Mouse (Mus musculus): ENCODE results near the gene Med8. TPM values are rescaled to one million over a fixed set of nuclear protein-coding genes. Genes with fewer than 3 reads are reported as not detected.

Med8 gene
- polyA plus RNA-seq, 1 experiment, result 19.5 TPM

GRCm38 (mm10) chr4:118445088-118445487, 36.0 kb downstream of the Med8 start:
- TF ChIP-seq CTCF (IDR thresholded peaks at IDR 0.05; ENCODE audit: extremely low read depth, insufficient read length, insufficient replicate concordance, low read depth, low read length) (no peak), POLR2A (IDR thresholded peaks at IDR 0.05; ENCODE audit: low read depth, low read length) (no peak)
- no peaks in the 10 kb centered on the region for H3K27me3 ChIP-seq (ENCODE audit: control insufficient read depth, insufficient read depth, low read length)
- H3K27ac ChIP-seq (ENCODE audit: insufficient read depth, low read depth, low read length), result 0 out of 2 replicates have a peak overlapping the region, but pooled peaks have one; percentile 18
- no peaks in the 10 kb centered on the region for H3K36me3 ChIP-seq (ENCODE audit: control insufficient read depth, insufficient read depth, low read length)
- 83% methylated on average over 10 of the region's 10 CpGs for WGBS
- no peak overlapping the region for H3K4me3 ChIP-seq (ENCODE audit: low read depth, low read length)
- H3K4me1 ChIP-seq (ENCODE audit: control insufficient read depth, insufficient read depth, insufficient read length, low read length), result peaks cover 16% of the 10 kb centered on the region

GRCm38 (mm10) chr4:118445781-118446414, 36.8 kb downstream of the Med8 start:
- H3K4me3 ChIP-seq (ENCODE audit: low read depth, low read length), result peak overlapping the region; percentile 60
- H3K27ac ChIP-seq (ENCODE audit: insufficient read depth, low read depth, low read length), result peak overlapping the region; percentile 82
- H3K27me3 ChIP-seq (ENCODE audit: control insufficient read depth, insufficient read depth, low read length), result no peaks in the 10 kb centered on the region
- H3K4me1 ChIP-seq (ENCODE audit: control insufficient read depth, insufficient read depth, insufficient read length, low read length), result peaks cover 16% of the 10 kb centered on the region
- WGBS, result 32% methylated on average over 18 of the region's 18 CpGs
- no peaks in the 10 kb centered on the region for H3K36me3 ChIP-seq (ENCODE audit: control insufficient read depth, insufficient read depth, low read length)
- TF ChIP-seq CTCF (IDR thresholded peaks at IDR 0.05; ENCODE audit: extremely low read depth, insufficient read length, insufficient replicate concordance, low read depth, low read length) (peak; percentile 41; the same call in 1 of the 2 replicates), POLR2A (IDR thresholded peaks at IDR 0.05; ENCODE audit: low read depth, low read length) (peak; percentile 14; the same call in 1 of the 2 replicates)

GRCm38 (mm10) chr4:118446415-118447153, 37.4 kb downstream of the Med8 start:
- peak overlapping the region; percentile 60 for H3K4me3 ChIP-seq (ENCODE audit: low read depth, low read length)
- WGBS, result 30% methylated on average over 24 of the region's 24 CpGs
- no peak for TF ChIP-seq POLR2A (IDR thresholded peaks at IDR 0.05; ENCODE audit: low read depth, low read length)
- no peak for TF ChIP-seq CTCF (IDR thresholded peaks at IDR 0.05; ENCODE audit: extremely low read depth, insufficient read length, insufficient replicate concordance, low read depth, low read length)
- no peaks in the 10 kb centered on the region for H3K36me3 ChIP-seq (ENCODE audit: control insufficient read depth, insufficient read depth, low read length)
- peak overlapping the region; percentile 82 for H3K27ac ChIP-seq (ENCODE audit: insufficient read depth, low read depth, low read length)
- H3K4me1 ChIP-seq (ENCODE audit: control insufficient read depth, insufficient read depth, insufficient read length, low read length), result peaks cover 16% of the 10 kb centered on the region
- H3K27me3 ChIP-seq (ENCODE audit: control insufficient read depth, insufficient read depth, low read length), result no peaks in the 10 kb centered on the region

- no peaks in the 10 kb centered on the region for H3K27me3 ChIP-seq (ENCODE audit: control insufficient read depth, insufficient read depth, low read length)
- H3K4me3 ChIP-seq (ENCODE audit: low read depth, low read length), result no peak within 1 kb of the TSS
- no peaks in the 10 kb centered on the region for H3K4me1 ChIP-seq (ENCODE audit: control insufficient read depth, insufficient read depth, insufficient read length, low read length)
- H3K36me3 ChIP-seq (ENCODE audit: control insufficient read depth, insufficient read depth, low read length), result no peaks in the 10 kb centered on the region
- H3K27ac ChIP-seq (ENCODE audit: insufficient read depth, low read depth, low read length), result no peak within 1 kb of the TSS
- WGBS, result 64% methylated on average over 9 of the region's 9 CpGs
- TF ChIP-seq POLR2A (IDR thresholded peaks at IDR 0.05; ENCODE audit: low read depth, low read length), result no peak
- no peak for TF ChIP-seq CTCF (IDR thresholded peaks at IDR 0.05; ENCODE audit: extremely low read depth, insufficient read length, insufficient replicate concordance, low read depth, low read length)
Measured at GRCm38 (mm10) chr4:118457345-118457975, 48.3 kb downstream of the Med8 start, which contains the start of gene Mpl. Mpl (minus strand) TSS chr4:118457513.

GRCm38 (mm10) chr4:118464956-118465355, 55.8 kb downstream of the Med8 start:
- H3K4me3 ChIP-seq (ENCODE audit: low read depth, low read length), result no peak overlapping the region
- H3K27ac ChIP-seq (ENCODE audit: insufficient read depth, low read depth, low read length), result no peak overlapping the region
- TF ChIP-seq POLR2A (IDR thresholded peaks at IDR 0.05; ENCODE audit: low read depth, low read length) (no peak), CTCF (IDR thresholded peaks at IDR 0.05; ENCODE audit: extremely low read depth, insufficient read length, insufficient replicate concordance, low read depth, low read length) (no peak)
- WGBS, result 91% methylated on average over 3 of the region's 3 CpGs
- no peaks in the 10 kb centered on the region for H3K27me3 ChIP-seq (ENCODE audit: control insufficient read depth, insufficient read depth, low read length)
- H3K4me1 ChIP-seq (ENCODE audit: control insufficient read depth, insufficient read depth, insufficient read length, low read length), result no peaks in the 10 kb centered on the region
- H3K36me3 ChIP-seq (ENCODE audit: control insufficient read depth, insufficient read depth, low read length), result no peaks in the 10 kb centered on the region

Other genes with a start within 250 kb of the Med8 start
- gene Kdm4a, start 229.3 kb upstream of the Med8 start, polyA plus RNA-seq (2012; rRNA removed), result 9.9 and 21.9 TPM in 2 replicates
- 133 and 257 TPM in 2 replicates for gene Ptprf, start 117.9 kb upstream of the Med8 start, polyA plus RNA-seq (2012; rRNA removed)
- gene Szt2, start 64 bp upstream of the Med8 start, polyA plus RNA-seq (2012; rRNA removed), result 18.5 and 35.1 TPM in 2 replicates
- 128 and 324 TPM in 2 replicates for gene Elovl1, start 18.8 kb downstream of the Med8 start, polyA plus RNA-seq (2012; rRNA removed)
- gene Cdc20, start 28.0 kb downstream of the Med8 start, polyA plus RNA-seq (2012; rRNA removed), result 22.3 and 42.8 TPM in 2 replicates
- gene Mpl, start 48.2 kb downstream of the Med8 start, polyA plus RNA-seq (2012; rRNA removed), result 0.08 TPM in 1 of 2 replicates, not detected in the other
- 8.6 and 16.2 TPM in 2 replicates for gene Tie1, start 80.7 kb downstream of the Med8 start, polyA plus RNA-seq (2012; rRNA removed)
- gene 2610528J11Rik, start 117.7 kb downstream of the Med8 start, polyA plus RNA-seq (2012; rRNA removed), result 62.2 and 164 TPM in 2 replicates
- gene Tmem125, start 134.7 kb downstream of the Med8 start, polyA plus RNA-seq (2012; rRNA removed), result 37.2 and 68.8 TPM in 2 replicates
- gene Cfap57, start 211.4 kb downstream of the Med8 start, polyA plus RNA-seq (2012; rRNA removed), result not detected in 2 replicates
- gene Ebna1bp2, start 211.5 kb downstream of the Med8 start, polyA plus RNA-seq (2012; rRNA removed), result 4.5 and 11.2 TPM in 2 replicates
- not detected in 2 replicates for gene Olfr62, start 249.6 kb downstream of the Med8 start, polyA plus RNA-seq (2012; rRNA removed)